Mouse (Mus musculus): ENCODE data around the gene Cse1l. TPM values are rescaled to one million over a fixed set of nuclear protein-coding genes. Genes with fewer than 3 reads are reported as not detected.

Cse1l gene
- total and polyA plus RNA-seq, 3 experiments: 76.0 to 165 (median 162) TPM

DNA sequence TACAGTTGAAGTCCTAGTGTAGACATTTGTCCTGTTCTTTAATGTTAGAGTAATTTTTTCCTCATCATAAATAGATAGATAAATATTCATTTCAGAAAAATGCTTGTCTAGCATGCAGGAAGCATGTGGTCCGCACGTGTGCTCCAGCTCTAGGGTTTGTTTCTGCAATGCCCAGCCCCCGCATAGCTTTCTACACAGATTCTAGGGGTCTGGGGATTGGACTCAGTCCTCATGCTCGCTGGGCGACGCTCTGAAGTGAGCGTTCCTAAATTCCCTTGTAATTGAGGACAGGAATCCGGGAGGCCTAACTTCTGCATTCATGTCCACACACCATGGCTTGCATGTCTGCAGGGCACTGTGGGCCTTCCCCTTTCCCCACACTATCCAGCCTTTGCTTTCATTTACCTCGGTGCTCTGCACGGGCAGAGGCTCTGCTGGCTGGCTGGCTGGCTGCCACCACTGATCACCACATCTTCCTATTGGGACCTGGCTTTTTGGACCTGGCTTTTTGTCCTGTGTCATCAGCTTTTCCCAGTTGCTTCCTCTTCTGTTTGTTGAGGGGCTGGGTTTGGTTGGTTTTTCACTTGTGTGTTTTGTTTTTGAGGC lies 31.1 kb upstream of the Cse1l start:
- Histone ChIP-seq H3K9ac (ENCODE audit: insufficient read depth, low read depth) (no peak overlapping the region), H3K27me3 (replicated peaks) (no peaks in the 10 kb centered on the region), H3K79me2 (replicated peaks; ENCODE audit: control insufficient read depth, extremely low read depth, insufficient read depth, poor library complexity, severe bottlenecking) (no peaks in the 10 kb centered on the region), H3K9me3 (replicated peaks; ENCODE audit: low read length) (no peaks in the 10 kb centered on the region), H3K4me2 (ENCODE audit: insufficient read depth, low read depth, poor library complexity, severe bottlenecking) (0 out of 2 replicates have a peak overlapping the region, but pooled peaks have one; percentile 37), H3K27ac (ENCODE audit: insufficient read depth, low read depth) (no peak overlapping the region; the same call in 1 of the 2 replicates), H3K4me3 (replicated peaks in 1 of 3; ENCODE audit: low read depth in 2 of 3, low read length in 2 of 3, poor library complexity in 1 of 3) (no peak overlapping the region), H3K4me1 (ENCODE audit: control insufficient read depth in 1 of 2, insufficient read depth in 2 of 2) (peaks cover 4 to 39% of the 10 kb centered on the region in 2 experiments), H3K36me3 (replicated peaks in 1 of 2; ENCODE audit: control insufficient read depth in 1 of 2, insufficient read depth in 1 of 2, low read length in 1 of 2) (peaks cover 46 to 68% of the 10 kb centered on the region in 2 experiments)
- in situ Hi-C loops (cut with MboI; ENCODE audit: low pct_ligation_motif_present, low pct_unique_long_range_greater_than_20kb, low sequenced_read_pairs) (no loop called here), dilution Hi-C loops (cut with MboI; ENCODE audit: extremely low pct_ligation_motif_present, extremely low pct_unique_long_range_greater_than_20kb, low sequenced_read_pairs) (no loop called here)
- TF ChIP-seq CTCF (conservative IDR thresholded peaks at IDR 0.05 in 1 of 2, IDR thresholded peaks at IDR 0.05 in 1 of 2; ENCODE audit: low read depth in 2 of 2, low read length in 2 of 2) (no peak), MYC (IDR thresholded peaks at IDR 0.05; ENCODE audit: low read depth, low read length) (no peak), USF1 (IDR thresholded peaks at IDR 0.05; ENCODE audit: low read depth, low read length) (no peak), KAT2A (IDR thresholded peaks at IDR 0.05; ENCODE audit: insufficient replicate concordance, low read length) (no peak), PAX5 (IDR thresholded peaks at IDR 0.05; ENCODE audit: low read length) (no peak), ZNF384 (IDR thresholded peaks at IDR 0.05; ENCODE audit: low read depth, low read length) (no peak), TCF12 (IDR thresholded peaks at IDR 0.05; ENCODE audit: low read depth, low read length) (no peak), SMC3 (IDR thresholded peaks at IDR 0.05; ENCODE audit: low read depth, low read length) (no peak), UBTF (IDR thresholded peaks at IDR 0.05; ENCODE audit: low read depth, low read length) (no peak), CHD1 (IDR thresholded peaks at IDR 0.05; ENCODE audit: low read depth, low read length) (no peak), JUN (IDR thresholded peaks at IDR 0.05; ENCODE audit: insufficient read depth, low read depth, low read length) (no peak), POLR2A (IDR thresholded peaks at IDR 0.05; ENCODE audit: low read depth, low read length) (no peak), NRF1 (IDR thresholded peaks at IDR 0.05; ENCODE audit: low read depth, low read length) (no peak), ZC3H11A (IDR thresholded peaks at IDR 0.05; ENCODE audit: low read depth, low read length) (no peak), RCOR1 (conservative IDR thresholded peaks at IDR 0.05; ENCODE audit: low read depth, low read length) (no peak), ZKSCAN1 (IDR thresholded peaks at IDR 0.05; ENCODE audit: borderline replicate concordance, low read depth, low read length) (no peak), SIN3A (IDR thresholded peaks at IDR 0.05; ENCODE audit: low read length) (no peak), MEF2A (IDR thresholded peaks at IDR 0.05; ENCODE audit: borderline replicate concordance, low read depth, low read length) (no peak), EP300 (IDR thresholded peaks at IDR 0.05; ENCODE audit: low read length) (no peak)
- DNase-seq (ENCODE audit: extremely low read depth): peak; percentile 39

DNA sequence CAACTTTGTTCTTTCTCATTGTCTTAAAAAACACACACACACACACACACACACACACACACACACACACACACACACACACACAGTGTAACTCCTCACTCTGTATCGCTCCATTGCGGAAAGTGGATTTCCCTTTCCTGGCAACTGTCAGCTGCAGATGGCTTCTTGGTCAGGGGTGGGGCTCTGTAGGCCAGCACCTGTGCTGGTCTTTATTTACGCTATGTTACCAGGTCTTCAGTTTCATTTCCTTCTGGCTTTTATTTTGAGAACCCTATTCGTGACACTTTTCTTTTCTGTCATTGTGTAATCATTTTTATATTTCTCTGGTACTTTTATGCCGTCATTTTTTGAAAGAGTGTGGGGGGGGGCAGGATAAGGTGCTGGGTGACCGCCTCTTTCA lies 30.3 kb upstream of the Cse1l start:
- no peaks in the 10 kb centered on the region for H3K27me3 ChIP-seq (replicated peaks)
- DNase-seq (ENCODE audit: extremely low read depth): peak; percentile 80
- 0 out of 2 replicates have a peak overlapping the region, but pooled peaks have one; percentile 37 for H3K4me2 ChIP-seq (ENCODE audit: insufficient read depth, low read depth, poor library complexity, severe bottlenecking)
- TF ChIP-seq MEF2A (IDR thresholded peaks at IDR 0.05; ENCODE audit: borderline replicate concordance, low read depth, low read length): peak; percentile 84
- TF ChIP-seq TBP (conservative IDR thresholded peaks at IDR 0.05; ENCODE audit: low read depth, low read length): no peak
- TF ChIP-seq IRF4 (IDR thresholded peaks at IDR 0.05; ENCODE audit: low read depth, low read length): peak; percentile 89
- peak; percentile 80 for TF ChIP-seq SIN3A (IDR thresholded peaks at IDR 0.05; ENCODE audit: low read length)
- TF ChIP-seq TCF12 (IDR thresholded peaks at IDR 0.05; ENCODE audit: low read depth, low read length): peak; percentile 93
- peak; percentile 50; the same call in 1 of the 2 replicates for TF ChIP-seq BHLHE40 (IDR thresholded peaks at IDR 0.05; ENCODE audit: low read depth, low read length)
- TF ChIP-seq MXI1 (IDR thresholded peaks at IDR 0.05; ENCODE audit: low read depth, low read length): peak; percentile 60; the same call in 1 of the 2 replicates
- TF ChIP-seq EP300 (IDR thresholded peaks at IDR 0.05; ENCODE audit: low read length): peak; percentile 85
- TF ChIP-seq MAZ (IDR thresholded peaks at IDR 0.05; ENCODE audit: low read depth, low read length): peak; percentile 54; the same call in 1 of the 2 replicates
- TF ChIP-seq ELF1 (IDR thresholded peaks at IDR 0.05; ENCODE audit: low read depth, low read length): no peak
- TF ChIP-seq ETS1 (conservative IDR thresholded peaks at IDR 0.05; ENCODE audit: low read depth, low read length): peak; percentile 71; the same call in 1 of the 2 replicates
- TF ChIP-seq JUN (IDR thresholded peaks at IDR 0.05; ENCODE audit: insufficient read depth, low read depth, low read length): peak; percentile 19; the same call in 1 of the 2 replicates
- TF ChIP-seq NELFE (IDR thresholded peaks at IDR 0.05; ENCODE audit: low read depth, low read length): no peak
- TF ChIP-seq KAT2A (IDR thresholded peaks at IDR 0.05; ENCODE audit: insufficient replicate concordance, low read length): no peak
- TF ChIP-seq USF1 (IDR thresholded peaks at IDR 0.05; ENCODE audit: low read depth, low read length): no peak
- H3K4me3 ChIP-seq (replicated peaks in 1 of 3; ENCODE audit: low read depth in 2 of 3, low read length in 2 of 3, poor library complexity in 1 of 3): no peak overlapping the region
- H3K4me1 ChIP-seq (ENCODE audit: control insufficient read depth in 1 of 2, insufficient read depth in 2 of 2): peaks cover 4 to 39% of the 10 kb centered on the region in 2 experiments
- H3K27ac ChIP-seq (ENCODE audit: insufficient read depth, low read depth): no peak overlapping the region
- H3K79me2 ChIP-seq (replicated peaks; ENCODE audit: control insufficient read depth, extremely low read depth, insufficient read depth, poor library complexity, severe bottlenecking): no peaks in the 10 kb centered on the region
- dilution Hi-C loops (cut with MboI; ENCODE audit: extremely low pct_ligation_motif_present, extremely low pct_unique_long_range_greater_than_20kb, low sequenced_read_pairs): no loop called here
- no peaks in the 10 kb centered on the region for H3K9me3 ChIP-seq (replicated peaks; ENCODE audit: low read length)
- peaks cover 39 to 64% of the 10 kb centered on the region in 2 experiments for H3K36me3 ChIP-seq (replicated peaks in 1 of 2; ENCODE audit: control insufficient read depth in 1 of 2, insufficient read depth in 1 of 2, low read length in 1 of 2)
- H3K9ac ChIP-seq (ENCODE audit: insufficient read depth, low read depth): no peak overlapping the region
- in situ Hi-C loops (cut with MboI; ENCODE audit: low pct_ligation_motif_present, low pct_unique_long_range_greater_than_20kb, low sequenced_read_pairs): no loop called here
